Mouse (Mus musculus): Measurements from ENCODE around the gene Lrp6.

DNA sequence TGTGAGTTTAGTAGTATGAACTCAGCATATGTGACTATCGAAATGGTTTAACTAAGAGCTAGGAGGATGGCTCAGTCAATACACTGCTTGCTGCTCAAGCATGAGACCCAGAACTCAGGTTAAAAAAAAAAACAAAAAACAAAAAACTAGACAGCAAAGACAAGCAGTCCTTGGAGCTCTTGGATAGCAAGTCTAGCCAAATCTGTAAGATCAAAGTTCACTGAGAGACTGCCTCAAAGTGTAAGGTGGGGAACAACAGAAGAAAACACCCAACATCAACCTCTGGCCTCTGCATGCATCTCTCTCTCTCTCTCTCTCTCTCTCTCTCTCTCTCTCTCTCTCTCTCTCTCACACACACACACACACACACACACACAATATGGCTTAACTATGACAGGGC, 9.7 kb downstream of the Lrp6 start:
- TF ChIP-seq POLR2A (IDR thresholded peaks at IDR 0.05; ENCODE audit: borderline replicate concordance, extremely low read depth, insufficient read depth, insufficient read length, poor library complexity, severe bottlenecking) (no peak), CTCF (IDR thresholded peaks at IDR 0.05; ENCODE audit: borderline replicate concordance, extremely low read depth, insufficient read depth, insufficient read length) (no peak)

Data from brain, embryonic 14.5 days (tissue).